Mouse (Mus musculus) G1E-ER4 (cell line): ENCODE data around the gene Ppp3r2. TPM values are rescaled to one million over a fixed set of nuclear protein-coding genes. Genes with fewer than 3 reads are reported as not detected.

Experiments used
- GATA1 ChIP-seq: IDR thresholded peaks from one replicate; pipeline ENCODE4 v1.8.0; 2012; ENCODE audit warnings: low read length, inconsistent platforms
- polyA plus RNA-seq: library from polyadenylated mRNA; stranded (reverse); fragments of >175 nt; gene quantifications from 2 replicates; pipeline ENCODE4 v1.2.3, GENCODE M21; 2012

The Ppp3r2 gene
- not detected in 2 replicates for polyA plus RNA-seq

DNA sequence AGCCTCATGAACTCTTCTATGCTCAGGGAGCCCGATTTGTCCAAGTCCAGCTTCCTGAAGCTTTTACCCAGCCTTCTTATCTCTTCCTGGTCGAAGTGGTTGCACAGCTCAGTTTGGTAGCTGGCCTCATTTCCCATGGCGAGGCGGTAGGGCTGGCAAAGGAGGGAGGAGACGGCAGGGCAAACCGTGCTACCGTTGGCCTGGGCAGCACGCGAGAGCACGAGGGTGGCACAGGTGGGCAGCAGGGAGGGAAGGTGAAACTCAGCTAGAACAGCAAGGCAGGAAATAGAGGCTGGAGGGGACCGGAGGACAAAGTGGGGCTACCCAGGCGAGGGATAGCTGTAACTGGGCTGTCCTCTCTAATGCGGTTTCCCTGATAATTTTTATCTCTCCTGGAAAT is at the start of gene Ppp3r2:
Ppp3r2 (minus strand) TSS at position 213 of the 400 bp plus-strand sequence.
- TF ChIP-seq GATA1: no peak

DNA sequence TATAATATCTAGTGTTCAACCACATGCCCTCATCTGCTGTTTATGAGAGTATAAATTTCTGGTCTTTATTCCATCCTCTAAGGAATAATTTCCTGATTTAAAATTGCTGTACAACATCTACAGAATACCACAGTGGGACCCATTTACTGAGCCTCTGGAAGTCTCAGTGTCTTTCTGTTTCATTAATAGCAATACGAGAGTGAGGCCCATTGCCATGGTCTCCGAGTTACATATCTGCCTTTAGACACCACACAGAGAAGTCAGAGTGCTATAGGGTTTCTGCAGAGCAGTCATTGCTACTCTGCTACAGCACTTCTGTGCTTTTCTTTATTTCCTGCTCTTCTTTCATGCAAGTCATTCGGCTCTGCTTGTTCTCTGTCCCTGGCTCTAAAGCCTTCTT is 47.5 kb upstream of the Ppp3r2 start:
- no peak for TF ChIP-seq GATA1

DNA sequence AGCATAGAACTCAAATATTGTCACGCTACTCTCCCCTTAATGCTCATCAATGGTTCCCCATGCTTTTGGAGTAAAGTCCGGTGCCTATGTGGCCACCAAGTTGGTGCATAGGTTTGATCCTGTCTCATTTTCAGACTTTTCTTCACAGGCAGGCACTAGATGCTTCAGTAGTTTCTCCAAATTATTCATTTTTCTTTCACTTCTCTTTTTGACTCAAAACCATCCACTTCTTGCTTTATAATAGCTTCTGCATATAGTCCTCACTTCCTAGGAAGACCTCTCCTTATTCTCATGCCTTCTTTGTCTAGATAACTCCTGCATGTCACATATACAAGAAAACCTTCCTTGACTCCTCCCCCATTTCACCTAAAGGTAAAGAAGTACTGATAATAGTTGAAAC is 42.1 kb upstream of the Ppp3r2 start:
- no peak for TF ChIP-seq GATA1

DNA sequence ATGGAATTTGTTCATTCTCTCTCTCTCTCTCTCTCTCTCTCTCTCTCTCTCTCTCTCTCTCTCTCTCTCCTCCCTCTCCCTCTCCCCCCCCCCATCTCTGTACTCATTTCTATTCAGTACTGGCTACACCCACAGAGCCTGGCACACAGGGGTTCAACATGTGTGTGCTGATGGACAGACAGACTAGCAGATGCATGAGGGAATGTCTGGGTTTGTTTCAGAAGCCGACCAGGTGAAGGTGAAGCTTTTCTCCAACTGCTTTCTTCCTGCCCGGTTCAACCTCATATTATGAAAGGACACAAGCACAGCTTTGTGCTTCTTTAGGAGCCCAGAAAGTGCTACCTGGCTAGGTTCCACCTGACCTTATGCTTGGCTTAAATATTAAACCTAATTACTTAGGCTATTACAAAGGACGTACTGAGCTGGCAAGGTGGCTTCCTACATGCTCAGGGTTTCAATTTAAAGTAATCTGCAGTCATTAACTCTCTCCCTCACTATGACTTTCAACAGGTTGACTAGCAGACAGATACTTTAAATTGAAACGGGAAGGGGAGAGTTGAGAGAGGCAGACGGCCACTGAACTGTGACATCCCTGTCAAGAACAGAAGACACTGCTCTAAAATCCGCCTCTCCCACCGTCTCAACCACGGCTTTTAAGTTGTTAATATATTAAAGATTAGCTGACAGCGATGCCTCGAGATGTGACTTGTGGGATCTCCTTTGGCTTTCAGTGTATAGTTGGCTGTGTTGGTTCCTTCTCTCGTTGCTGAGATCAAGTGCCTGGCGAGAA is 9.8 kb upstream of the Ppp3r2 start:
- TF ChIP-seq GATA1: no peak

DNA sequence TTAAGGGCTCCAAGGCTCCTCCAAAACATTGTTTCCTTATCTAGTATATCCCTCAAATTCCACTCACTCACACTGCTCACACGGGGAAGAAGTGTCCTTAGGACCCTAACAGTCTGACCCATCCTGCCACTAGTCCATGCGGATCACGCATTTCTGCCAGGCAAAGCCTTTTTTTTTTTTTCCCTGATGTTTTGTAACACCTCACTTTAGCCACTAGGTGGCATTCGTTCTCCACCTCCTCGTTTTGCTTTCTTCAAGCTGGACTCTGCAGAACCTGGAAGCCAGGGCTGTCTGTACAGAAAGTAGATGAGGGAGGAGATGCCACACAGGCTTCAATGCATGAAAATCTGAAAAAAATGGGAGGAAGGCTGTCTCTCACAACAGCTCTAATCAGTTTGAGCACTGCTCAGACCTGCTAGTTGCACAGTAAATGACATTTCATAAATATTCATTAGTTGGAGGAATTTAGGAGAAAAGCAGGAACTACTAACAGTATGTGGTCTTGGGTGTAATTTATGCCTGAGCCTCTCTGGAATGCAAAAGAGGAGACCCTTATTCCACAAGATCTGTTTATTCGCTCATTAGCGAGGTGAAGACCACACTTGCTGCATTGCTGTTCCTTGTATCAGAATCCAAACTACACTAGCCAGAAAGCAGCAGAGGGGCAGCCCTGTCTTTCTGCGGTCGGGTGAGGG is 6.9 kb upstream of the Ppp3r2 start:
- TF ChIP-seq GATA1: no peak

DNA sequence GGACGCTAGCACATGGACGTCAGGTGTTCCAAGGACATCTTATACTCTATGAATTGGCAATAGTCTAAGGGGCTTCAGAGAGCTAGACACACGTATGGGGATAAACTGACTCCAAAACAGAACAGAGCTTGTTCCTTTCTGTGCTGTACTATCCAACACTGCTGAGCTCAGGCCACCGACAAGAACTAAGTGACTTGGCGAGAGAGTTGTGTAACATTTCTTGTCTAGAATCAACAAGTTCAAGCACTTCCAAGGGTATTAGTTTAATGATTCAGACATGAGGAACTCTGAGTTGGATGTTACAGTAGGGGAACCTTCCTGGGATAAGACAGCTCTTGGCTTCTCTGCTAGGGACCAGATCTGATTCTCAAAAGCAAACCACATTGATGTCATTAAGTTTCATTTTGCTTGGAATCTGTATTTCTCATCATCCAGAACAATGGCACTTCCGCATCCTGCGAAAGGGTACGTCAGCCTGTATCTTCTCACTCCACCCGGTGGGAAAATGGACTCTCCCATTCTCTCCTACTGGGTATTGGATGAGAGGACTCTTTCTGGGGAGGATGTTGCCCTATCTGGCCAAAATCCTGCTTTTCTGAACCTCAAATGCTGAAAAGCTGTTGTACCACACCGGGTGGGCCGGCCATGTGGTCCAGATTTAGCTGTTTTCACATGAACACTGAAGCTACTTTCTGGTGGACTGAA is 1.5 kb downstream of the Ppp3r2 start:
- TF ChIP-seq GATA1: no peak

DNA sequence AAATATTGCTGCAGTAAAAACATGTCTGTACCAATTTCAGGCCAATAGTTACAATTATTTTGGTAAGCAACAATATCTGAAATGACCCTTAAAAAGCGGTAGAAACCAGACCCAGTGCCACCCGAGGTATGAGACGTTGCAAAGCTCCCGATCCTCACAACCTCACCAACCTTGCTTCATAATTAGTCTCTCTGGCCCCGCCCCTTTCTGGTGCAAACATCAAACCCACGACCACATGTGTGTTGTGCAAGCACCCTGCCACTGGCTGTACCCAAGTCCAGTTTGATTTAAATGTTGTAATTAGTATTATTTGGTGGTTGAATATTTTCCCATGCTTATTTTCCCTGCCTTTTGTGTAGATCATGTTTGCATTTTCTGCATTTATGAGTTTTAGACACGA is 5.0 kb downstream of the Ppp3r2 start:
- no peak for TF ChIP-seq GATA1

DNA sequence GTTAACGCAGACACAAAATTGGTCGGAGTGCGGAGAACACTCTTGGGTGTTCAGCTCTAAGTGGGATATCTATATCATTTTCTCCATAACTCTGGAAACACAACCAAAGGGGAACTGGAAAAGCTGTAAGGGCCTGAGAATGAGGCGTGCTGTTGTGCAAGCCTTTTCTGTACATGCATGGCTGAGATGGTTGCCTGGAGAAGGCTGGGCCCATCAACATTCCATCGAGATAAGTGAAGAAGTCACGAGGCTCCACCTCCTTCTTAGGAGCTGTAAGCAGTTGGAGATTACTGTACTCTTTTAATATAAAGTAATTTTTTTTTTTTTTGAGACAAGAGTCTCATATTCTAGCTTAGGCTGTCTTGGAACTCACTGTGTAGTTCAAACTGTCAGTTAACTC is 5.8 kb downstream of the Ppp3r2 start:
- TF ChIP-seq GATA1: no peak

DNA sequence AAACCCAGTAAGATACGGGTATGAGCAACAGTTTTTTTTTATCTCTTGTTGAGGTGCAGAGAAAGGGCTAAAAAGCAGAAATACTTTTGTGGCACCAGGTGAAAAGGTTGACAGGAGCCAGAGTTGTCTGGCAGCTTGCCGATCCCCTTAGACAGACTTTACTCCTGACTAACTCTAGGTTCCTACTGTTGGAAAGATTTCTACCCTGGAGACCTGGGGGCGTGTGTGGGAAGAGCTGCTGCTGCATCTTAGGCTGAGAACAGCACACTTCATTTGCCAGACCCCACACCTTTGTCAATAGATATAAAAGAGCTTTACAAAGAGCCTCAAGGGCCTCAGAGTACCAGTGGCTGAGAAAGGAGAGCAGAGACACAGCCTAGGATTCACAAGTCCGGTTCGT is 17.0 kb downstream of the Ppp3r2 start:
- no peak for TF ChIP-seq GATA1

DNA sequence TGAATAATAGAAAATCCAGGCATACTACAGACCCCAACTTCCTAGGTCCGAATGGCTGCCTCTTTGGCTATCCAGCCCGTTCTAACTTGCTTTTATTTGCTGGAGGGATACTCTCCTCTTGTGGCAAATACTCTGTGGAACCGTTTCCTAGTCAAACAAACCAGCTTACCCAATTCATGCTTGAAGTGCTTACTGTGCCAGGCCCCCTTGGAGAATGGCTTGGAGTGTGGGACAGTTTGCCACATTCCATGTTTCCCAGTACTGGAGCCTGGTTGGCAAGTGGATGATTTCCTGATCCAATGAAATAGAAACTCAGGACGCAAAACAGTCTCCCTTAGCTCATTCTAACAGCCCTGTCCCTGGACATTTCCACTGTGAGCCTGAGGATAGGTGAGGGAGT is 19.6 kb downstream of the Ppp3r2 start:
- TF ChIP-seq GATA1: no peak

DNA sequence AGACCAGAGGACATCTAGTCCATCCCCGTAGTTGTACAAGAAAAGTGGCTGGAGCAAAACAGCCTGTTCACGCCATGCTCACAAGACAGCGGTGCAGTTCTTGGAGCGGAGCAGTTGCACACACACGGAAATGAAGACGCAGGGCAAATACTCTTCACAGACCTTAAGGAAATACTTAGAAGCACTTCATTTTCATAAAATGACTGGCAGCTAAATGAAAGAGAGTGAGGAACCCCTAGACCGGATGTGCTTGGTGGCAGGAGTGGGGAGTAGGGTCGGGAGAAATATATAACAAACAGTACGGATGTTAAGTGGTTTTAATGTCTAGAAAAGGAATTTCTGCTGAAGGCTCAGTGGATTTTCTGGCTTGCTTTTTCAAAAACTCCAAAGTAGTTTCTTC is 20.2 kb downstream of the Ppp3r2 start:
- no peak for TF ChIP-seq GATA1

DNA sequence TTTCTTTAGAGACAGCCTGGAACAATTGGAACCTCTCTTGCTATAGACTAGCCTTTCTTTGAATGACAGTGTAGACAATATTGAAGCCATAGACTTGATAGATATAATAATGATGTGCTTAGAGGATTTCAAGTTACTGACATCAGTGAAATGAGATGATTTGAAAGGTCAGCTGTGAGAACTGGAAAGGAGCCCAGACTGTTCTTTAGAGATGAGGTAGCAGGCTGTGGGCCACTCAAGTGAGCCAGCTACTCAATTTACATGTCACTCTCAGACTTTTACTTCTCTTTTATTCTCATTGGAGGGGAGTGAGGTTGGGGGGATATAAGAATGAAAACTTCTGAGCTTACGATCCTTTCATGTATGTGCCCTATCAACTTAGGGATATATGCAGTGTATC is 22.4 kb downstream of the Ppp3r2 start:
- no peak for TF ChIP-seq GATA1

DNA sequence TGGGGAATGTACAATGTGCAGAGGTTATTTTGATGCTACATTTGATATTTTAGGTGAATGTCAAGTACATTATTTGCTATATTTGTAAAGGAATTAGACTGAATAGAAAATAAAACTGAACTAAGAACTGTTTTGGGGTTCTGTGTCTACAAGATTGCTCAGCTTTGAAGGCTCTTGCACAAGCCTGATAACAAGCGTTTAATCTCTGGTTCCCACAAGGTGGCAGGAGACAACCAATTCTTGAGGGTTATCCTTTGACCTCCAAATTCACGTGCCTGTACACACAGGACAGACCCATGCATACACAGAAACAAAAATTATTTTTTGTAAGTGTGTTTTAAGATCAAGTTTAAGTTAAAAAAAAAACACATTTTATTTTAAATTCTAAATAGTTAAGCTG is 41.9 kb downstream of the Ppp3r2 start:
- no peak for TF ChIP-seq GATA1

DNA sequence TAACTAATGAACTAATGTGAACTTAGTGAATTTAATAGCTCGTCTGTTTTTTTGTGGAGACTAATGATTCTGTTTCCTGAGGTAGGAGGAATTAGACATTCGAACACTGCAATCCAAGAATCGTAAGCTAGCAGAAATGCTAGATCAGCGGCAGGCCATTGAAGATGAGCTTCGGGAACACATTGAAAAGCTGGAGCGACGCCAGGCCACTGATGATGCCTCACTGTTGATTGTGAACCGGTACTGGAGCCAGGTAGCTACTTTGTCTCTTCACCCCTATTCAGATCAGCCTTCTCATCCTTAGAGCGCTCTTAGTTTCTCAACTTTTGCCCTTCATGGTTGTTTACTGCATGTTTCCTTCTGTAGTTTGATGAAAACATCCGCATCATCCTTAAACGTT is 44.0 kb downstream of the Ppp3r2 start:
- no peak for TF ChIP-seq GATA1

DNA sequence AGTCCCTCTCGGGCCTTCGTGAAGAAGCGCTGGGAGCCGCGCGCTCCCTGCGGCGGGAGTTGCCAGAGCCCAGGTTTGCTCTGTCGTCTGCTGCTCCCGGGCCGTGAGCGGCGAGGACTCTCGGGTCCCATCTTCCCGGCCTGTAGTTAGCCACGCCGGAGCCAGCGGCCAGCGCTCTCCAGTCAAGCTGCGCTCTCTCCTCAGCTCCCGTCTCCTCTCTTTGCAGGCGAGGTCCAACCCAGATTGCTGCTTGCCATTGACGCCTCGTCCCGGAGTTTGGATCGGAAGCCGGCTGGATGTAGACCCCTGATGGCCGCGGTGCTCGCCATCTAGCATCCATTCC is 49.7 kb downstream of the Ppp3r2 start:
- TF ChIP-seq GATA1: no peak

DNA sequence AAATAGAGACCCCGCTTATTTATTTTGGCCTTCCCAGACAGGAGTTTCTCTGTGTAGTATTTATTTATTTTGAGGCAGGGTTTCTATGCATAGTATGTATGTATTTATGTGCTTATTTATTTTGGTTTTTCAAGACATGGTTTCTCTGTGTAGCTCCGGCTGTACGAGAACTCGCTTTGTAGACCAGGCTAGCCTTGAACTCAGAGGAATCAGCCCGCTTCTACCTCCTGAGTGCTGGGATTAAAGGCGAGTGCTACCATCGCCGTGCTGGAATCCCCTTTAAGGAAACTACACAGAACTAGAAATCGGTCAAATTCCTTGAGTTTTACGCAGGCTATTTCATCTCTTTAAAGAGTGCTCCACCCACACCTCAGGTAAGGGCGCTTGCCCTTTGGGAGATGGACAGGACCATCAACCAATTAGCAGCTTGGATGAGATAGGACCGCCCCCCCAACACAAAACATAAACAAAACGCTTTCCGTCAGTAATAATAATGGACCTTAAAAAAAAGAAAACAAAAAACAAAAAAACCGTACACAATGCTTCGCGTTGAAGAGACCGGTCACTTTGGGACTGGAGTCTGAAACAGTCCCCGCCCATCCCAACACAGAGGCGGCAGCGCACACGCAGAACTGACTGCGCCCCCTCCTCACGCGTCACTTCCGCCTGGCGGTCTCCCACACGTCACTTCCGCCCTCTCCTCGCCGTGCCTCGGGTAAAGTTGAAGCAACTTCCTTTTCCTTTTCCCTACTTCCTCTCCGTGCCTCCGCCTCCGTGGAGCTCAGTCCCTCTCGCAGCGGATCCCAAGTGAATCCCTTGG is 50.3 kb downstream of the Ppp3r2 start, which contains the start of gene Rnf20:
Rnf20 (plus strand) TSS at position 688 of the 820 bp plus-strand sequence.
- TF ChIP-seq GATA1: no peak
